ENCODE assay signal across 9 mouse cellular contexts in the genomic region with DNA sequence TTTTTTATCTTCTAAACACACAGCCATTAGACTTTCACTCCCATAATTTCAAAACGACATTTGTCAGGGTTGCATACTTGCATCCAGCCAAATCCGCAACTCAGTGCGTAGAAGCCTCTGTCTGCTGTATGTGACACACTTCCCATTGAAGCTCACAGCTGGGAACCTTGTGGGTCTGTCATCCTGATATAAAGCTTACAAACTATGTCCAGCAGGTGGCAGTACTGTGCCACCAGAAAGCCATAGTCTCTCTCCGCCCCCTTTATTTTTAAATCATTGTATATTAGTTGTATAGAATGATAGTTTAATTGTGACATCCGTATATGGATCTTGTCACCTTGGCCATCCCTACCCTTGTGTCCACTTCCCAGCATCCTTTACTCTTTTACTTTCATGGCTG.
DNase-seq lines count a peak whose midpoint lies in the region; ATAC-seq and TF ChIP-seq lines count a peak whose summit lies in the region.
"Had no signal": no experiment of that assay in that cellular context is flagged by ENCODE, and none has a peak within 500 bp of the region (broad histone marks: within the 10 kb centered on the region; RNA-seq: fewer than 3 reads in every experiment).

No protein-coding gene starts in this region.

- H3K9me3 ChIP-seq in kidney, postnatal 0 days (replicated peaks; ENCODE audit: low read length), result no peaks in the 10 kb centered on the region
- no peaks in the 10 kb centered on the region for H3K9me3 ChIP-seq in kidney, embryonic 16.5 days (ENCODE audit: low read length)
- no peaks in the 10 kb centered on the region for H3K9me3 ChIP-seq in midbrain, embryonic 16.5 days (replicated peaks; ENCODE audit: control insufficient read depth, low read length, poor library complexity, severe bottlenecking)
- H3K9me3 ChIP-seq: embryonic facial prominence, embryonic 12.5 days had no signal

- ATAC-seq in kidney, postnatal 0 days (replicated peaks; ENCODE audit: low FRiP score, low read depth), result no peak
- ATAC-seq in kidney, embryonic 16.5 days (ENCODE audit: low FRiP score, low TSS enrichment), result no peak
- no peak for ATAC-seq in midbrain, embryonic 16.5 days

- no peaks in the 10 kb centered on the region for H3K27me3 ChIP-seq in kidney, postnatal 0 days (ENCODE audit: insufficient read depth, low read length)
- H3K27me3 ChIP-seq in kidney, embryonic 16.5 days (ENCODE audit: insufficient read depth, low read length), result no peaks in the 10 kb centered on the region
- H3K27me3 ChIP-seq in midbrain, embryonic 16.5 days (ENCODE audit: control insufficient read depth, insufficient read depth, low read depth, low read length), result no peaks in the 10 kb centered on the region
- H3K27me3 ChIP-seq: embryonic facial prominence, embryonic 12.5 days had no signal

- no peaks in the 10 kb centered on the region for H3K4me1 ChIP-seq in kidney, postnatal 0 days (replicated peaks; ENCODE audit: insufficient read depth, low read length)
- no peaks in the 10 kb centered on the region for H3K4me1 ChIP-seq in kidney, embryonic 16.5 days (ENCODE audit: insufficient read depth, low read length)
- no peaks in the 10 kb centered on the region for H3K4me1 ChIP-seq in midbrain, embryonic 16.5 days (ENCODE audit: control insufficient read depth, insufficient read depth, low read length)
- H3K4me1 ChIP-seq: embryonic facial prominence, embryonic 12.5 days had no signal

- H3K9ac ChIP-seq in kidney, postnatal 0 days (ENCODE audit: low read depth, low read length), result no peak overlapping the region
- H3K9ac ChIP-seq in kidney, embryonic 16.5 days (replicated peaks; ENCODE audit: low read length), result no peak overlapping the region
- no peak overlapping the region for H3K9ac ChIP-seq in midbrain, embryonic 16.5 days (ENCODE audit: low read depth, low read length)
- H3K9ac ChIP-seq: embryonic facial prominence, embryonic 12.5 days had no signal

- WGBS in kidney, postnatal 0 days, result 72% methylated on average over 5 of the region's 5 CpGs
- 73% methylated on average over 5 of the region's 5 CpGs for WGBS in kidney, embryonic 16.5 days
- WGBS in midbrain, embryonic 16.5 days, result 60% methylated on average over 5 of the region's 5 CpGs

- H3K4me2 ChIP-seq in kidney, postnatal 0 days (ENCODE audit: low read length), result no peak overlapping the region
- no peak overlapping the region for H3K4me2 ChIP-seq in kidney, embryonic 16.5 days (replicated peaks; ENCODE audit: low read depth, low read length)
- H3K4me2 ChIP-seq in midbrain, embryonic 16.5 days (ENCODE audit: low read length), result no peak overlapping the region
- H3K4me2 ChIP-seq: embryonic facial prominence, embryonic 12.5 days had no signal

- no peaks in the 10 kb centered on the region for H3K36me3 ChIP-seq in kidney, postnatal 0 days (ENCODE audit: insufficient read depth, low read length)
- H3K36me3 ChIP-seq in kidney, embryonic 16.5 days (ENCODE audit: insufficient read depth, low read length), result no peaks in the 10 kb centered on the region
- no peaks in the 10 kb centered on the region for H3K36me3 ChIP-seq in midbrain, embryonic 16.5 days (ENCODE audit: control insufficient read depth, insufficient read depth, low read length)
- H3K36me3 ChIP-seq: embryonic facial prominence, embryonic 12.5 days had no signal

- peak; percentile 36 for DNase-seq in kidney, postnatal 0 days (ENCODE audit: low spot score)
- peak; percentile 14 for DNase-seq in right cerebral cortex, adult 18-20 months
- no peak for DNase-seq in right cerebral cortex, postnatal 25 days
- DNase-seq in embryo, embryonic 10.5 days (ENCODE audit: low spot score), result peak; percentile 40
- no peak for DNase-seq in c-Kit-positive CD71-positive TER-119-positive erythroid progenitor cells, embryonic 14.5 days (ENCODE audit: low spot score)
- DNase-seq: kidney, postnatal 25 days had no signal

- H3K4me3 ChIP-seq in kidney, postnatal 0 days (replicated peaks; ENCODE audit: low read depth, low read length), result no peak overlapping the region
- no peak overlapping the region for H3K4me3 ChIP-seq in kidney, embryonic 16.5 days (ENCODE audit: low read length)
- H3K4me3 ChIP-seq in midbrain, embryonic 16.5 days (ENCODE audit: low read depth, low read length), result no peak overlapping the region
- H3K4me3 ChIP-seq: embryonic facial prominence, embryonic 12.5 days had no signal

- peak; percentile 49; the same call in 1 of the 2 replicates for TF ChIP-seq CTCF in kidney, postnatal 0 days (IDR thresholded peaks at IDR 0.05; ENCODE audit: low read depth)

- H3K27ac ChIP-seq in kidney, postnatal 0 days, result no peak overlapping the region
- no peak overlapping the region for H3K27ac ChIP-seq in kidney, embryonic 16.5 days (ENCODE audit: low read length)
- no peak overlapping the region for H3K27ac ChIP-seq in midbrain, embryonic 16.5 days (ENCODE audit: low read length)
- H3K27ac ChIP-seq: embryonic facial prominence, embryonic 12.5 days had no signal

Comparison
In these comparisons a context has a peak if more than half of its experiments do, and no peak if none do; other contexts are left out.
1. DNase-seq: peak in kidney, postnatal 0 days (single experiment), right cerebral cortex, adult 18-20 months (single experiment) and embryo, embryonic 10.5 days (single experiment); none in right cerebral cortex, postnatal 25 days (single experiment) and c-Kit-positive CD71-positive TER-119-positive erythroid progenitor cells, embryonic 14.5 days (single experiment).